Mouse (Mus musculus): ENCODE data around the gene Pfn3. TPM values are rescaled to one million over a fixed set of nuclear protein-coding genes. Genes with fewer than 3 reads are reported as not detected.

Gene Pfn3
- total RNA-seq (2012; rRNA removed) (not detected in 2 replicates), total RNA-seq (2014; rRNA removed) (not detected in 2 replicates), polyA plus RNA-seq (2012; ENCODE audit: insufficient read length, low read depth) (not detected in 2 replicates)

DNA sequence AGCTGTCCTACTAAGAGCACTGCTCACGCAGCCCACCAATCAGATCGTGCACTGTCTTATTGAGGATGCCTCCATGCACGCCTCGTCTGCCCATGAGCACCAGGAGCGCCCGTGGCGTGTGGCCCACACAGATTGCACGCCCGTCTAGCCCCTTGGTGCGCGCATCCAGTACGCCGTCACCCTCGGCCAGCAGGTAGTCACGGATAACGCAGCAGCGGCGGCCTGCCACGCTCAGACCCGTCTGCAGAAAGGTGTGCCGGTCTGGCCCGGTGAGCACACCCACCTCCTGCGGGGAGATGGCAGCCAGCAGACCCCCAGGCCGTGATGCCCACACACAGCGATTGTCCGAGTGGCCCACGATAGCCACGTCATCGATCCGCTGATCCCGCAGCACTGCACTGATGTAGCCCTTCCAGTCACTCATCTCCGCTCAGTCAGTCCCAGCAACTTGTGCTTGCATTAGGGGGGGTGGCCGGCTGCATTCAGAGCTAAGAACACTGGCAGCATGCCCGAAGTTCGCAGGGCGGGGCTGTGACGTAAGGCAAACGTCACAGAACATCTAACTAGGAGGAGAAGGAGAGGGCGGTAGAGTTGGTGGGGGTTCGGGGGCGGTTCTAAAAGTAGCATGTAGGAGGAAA is at the start of gene Pfn3:
TSS of gene Pfn3 (minus strand) at position 490 of the 638 bp plus-strand sequence.
- TF ChIP-seq CTCF (conservative IDR thresholded peaks at IDR 0.05 in 1 of 2, IDR thresholded peaks at IDR 0.05 in 1 of 2; ENCODE audit: low read depth in 2 of 2, low read length in 2 of 2) (no peak), KAT2A (IDR thresholded peaks at IDR 0.05; ENCODE audit: insufficient replicate concordance, low read length) (no peak), PAX5 (IDR thresholded peaks at IDR 0.05; ENCODE audit: low read length) (no peak), EP300 (IDR thresholded peaks at IDR 0.05; ENCODE audit: low read length) (no peak), USF2 (conservative IDR thresholded peaks at IDR 0.05; ENCODE audit: low read depth, low read length) (no peak), TBP (conservative IDR thresholded peaks at IDR 0.05; ENCODE audit: low read depth, low read length) (no peak), CHD2 (IDR thresholded peaks at IDR 0.05; ENCODE audit: low read length) (no peak), ZNF384 (IDR thresholded peaks at IDR 0.05; ENCODE audit: low read depth, low read length) (no peak), ZC3H11A (IDR thresholded peaks at IDR 0.05; ENCODE audit: low read depth, low read length) (no peak)
- no peak within 1 kb of the TSS for H3K4me2 ChIP-seq (ENCODE audit: insufficient read depth, low read depth, poor library complexity, severe bottlenecking)
- peaks cover 35% of the 10 kb centered on the region for H3K27me3 ChIP-seq (replicated peaks)
- no peaks in the 10 kb centered on the region for H3K9me3 ChIP-seq (replicated peaks; ENCODE audit: low read length)
- DNase-seq (ENCODE audit: extremely low read depth) = no peak
- H3K36me3 ChIP-seq (replicated peaks in 1 of 2; ENCODE audit: control insufficient read depth in 1 of 2, insufficient read depth in 1 of 2, low read length in 1 of 2) = no peaks in the 10 kb centered on the region
- no peaks in the 10 kb centered on the region for H3K79me2 ChIP-seq (replicated peaks; ENCODE audit: control insufficient read depth, extremely low read depth, insufficient read depth, poor library complexity, severe bottlenecking)
- no peak within 1 kb of the TSS for H3K27ac ChIP-seq (ENCODE audit: insufficient read depth, low read depth)
- dilution Hi-C loops (cut with MboI; ENCODE audit: extremely low pct_ligation_motif_present, extremely low pct_unique_long_range_greater_than_20kb, low sequenced_read_pairs) = no loop called here
- in situ Hi-C loops (cut with MboI; ENCODE audit: low pct_ligation_motif_present, low pct_unique_long_range_greater_than_20kb, low sequenced_read_pairs) = no loop called here
- H3K4me1 ChIP-seq (ENCODE audit: control insufficient read depth in 1 of 2, insufficient read depth in 2 of 2) = peaks cover 3 to 10% of the 10 kb centered on the region in 2 experiments
- no peak within 1 kb of the TSS for H3K4me3 ChIP-seq (replicated peaks in 1 of 3; ENCODE audit: low read depth in 2 of 3, low read length in 2 of 3, poor library complexity in 1 of 3)
- no peak within 1 kb of the TSS for H3K9ac ChIP-seq (ENCODE audit: insufficient read depth, low read depth)

DNA sequence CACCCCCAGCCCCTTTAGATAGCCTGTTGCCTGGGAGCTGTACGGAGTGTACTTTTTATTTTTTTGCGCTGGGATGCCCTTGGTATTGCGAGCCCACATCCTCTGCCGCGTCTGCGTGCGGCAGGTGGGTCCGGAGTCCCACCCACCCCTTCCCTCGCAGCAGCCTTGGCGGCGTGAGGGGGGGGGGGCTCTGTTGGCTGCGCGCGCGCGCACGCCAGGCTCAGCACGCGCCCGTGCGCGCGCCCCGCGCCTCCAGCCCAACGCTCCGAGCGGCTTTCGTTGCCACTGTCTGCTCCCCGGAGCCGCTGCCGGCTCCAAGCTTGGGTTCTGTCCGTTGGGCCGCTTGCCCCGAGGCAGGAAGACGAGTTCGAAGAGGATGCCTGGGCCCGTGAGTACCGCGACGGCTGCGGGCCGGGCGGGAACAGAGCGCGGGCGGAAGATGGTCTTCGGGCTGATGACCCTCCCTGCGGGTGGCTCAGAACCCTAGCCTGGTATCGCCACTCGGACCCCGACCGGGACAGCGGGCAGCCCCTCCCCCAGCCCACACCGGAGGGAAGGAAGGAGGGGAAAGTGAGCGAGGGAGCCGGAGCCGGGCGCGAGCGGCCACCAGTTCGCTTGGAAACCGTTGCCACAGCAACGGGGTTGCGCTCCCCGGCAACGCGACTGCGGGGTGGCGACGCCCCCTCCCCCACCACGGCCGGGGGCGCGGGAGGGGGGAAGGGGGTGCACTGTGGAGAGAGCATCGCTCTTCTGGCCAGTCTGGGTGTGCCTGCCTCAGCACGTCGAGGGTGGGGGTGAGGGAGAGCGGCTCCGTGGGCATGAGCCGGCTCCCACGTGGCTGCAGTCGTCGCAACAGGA is 49.2 kb upstream of the Pfn3 start, which contains the start of gene Prr7:
TSS of gene Prr7 (plus strand) at position 241 of the 858 bp plus-strand sequence.
- no peaks in the 10 kb centered on the region for H3K79me2 ChIP-seq (replicated peaks; ENCODE audit: control insufficient read depth, extremely low read depth, insufficient read depth, poor library complexity, severe bottlenecking)
- H3K9ac ChIP-seq (ENCODE audit: insufficient read depth, low read depth) = no peak within 1 kb of the TSS
- peaks cover 0 to 37% of the 10 kb centered on the region in 2 experiments; a peak in 2 of 4 replicates for H3K4me1 ChIP-seq (ENCODE audit: control insufficient read depth in 1 of 2, insufficient read depth in 2 of 2)
- in situ Hi-C loops (cut with MboI; ENCODE audit: low pct_ligation_motif_present, low pct_unique_long_range_greater_than_20kb, low sequenced_read_pairs) (no loop called here), dilution Hi-C loops (cut with MboI; ENCODE audit: extremely low pct_ligation_motif_present, extremely low pct_unique_long_range_greater_than_20kb, low sequenced_read_pairs) (no loop called here)
- H3K9me3 ChIP-seq (replicated peaks; ENCODE audit: low read length) = no peaks in the 10 kb centered on the region
- H3K4me3 ChIP-seq (replicated peaks in 1 of 3; ENCODE audit: low read depth in 2 of 3, low read length in 2 of 3, poor library complexity in 1 of 3) = no peak within 1 kb of the TSS
- no peak within 1 kb of the TSS for H3K27ac ChIP-seq (ENCODE audit: insufficient read depth, low read depth)
- DNase-seq (ENCODE audit: extremely low read depth) = no peak
- H3K36me3 ChIP-seq (replicated peaks in 1 of 2; ENCODE audit: control insufficient read depth in 1 of 2, insufficient read depth in 1 of 2, low read length in 1 of 2) = peaks cover 40 to 71% of the 10 kb centered on the region in 2 experiments
- no peak within 1 kb of the TSS for H3K4me2 ChIP-seq (ENCODE audit: insufficient read depth, low read depth, poor library complexity, severe bottlenecking)
- TF ChIP-seq RCOR1 (conservative IDR thresholded peaks at IDR 0.05; ENCODE audit: low read depth, low read length) = no peak
- no peak for TF ChIP-seq BHLHE40 (IDR thresholded peaks at IDR 0.05; ENCODE audit: low read depth, low read length)
- TF ChIP-seq POLR2AphosphoS2 (IDR thresholded peaks at IDR 0.05; ENCODE audit: low read depth, low read length) = 0 out of 2 replicates have a peak, but pooled peaks have one; percentile 29
- no peak for TF ChIP-seq GABPA (IDR thresholded peaks at IDR 0.05; ENCODE audit: insufficient replicate concordance, low read depth, low read length)
- peaks cover under 1% of the 10 kb centered on the region for H3K27me3 ChIP-seq (replicated peaks)

Data from CH12.LX (cell line).